Mouse (Mus musculus) intestine, embryonic 16.5 days (tissue): ENCODE measurements around the gene Gucd1. TPM values are rescaled to one million over a fixed set of nuclear protein-coding genes. Genes with fewer than 3 reads are reported as not detected.
A peak's percentile ranks its signal among the peaks of the same experiment; 100 is the strongest.
"Not testable (repeated sequence)": the region's sequence is repeated elsewhere in the genome, so short reads cannot be mapped to it uniquely, and the experiment has no call there.

Experiments used
- ATAC-seq: fragments of 200-750 bp; cut with Nextera tagmentation; 2 replicates; pipeline ENCODE4 v1.8.0; 2017; ENCODE audit warnings: moderate TSS enrichment, moderate library complexity
- H3K27ac ChIP-seq: fragments of 300-500 bp; sonication (generic); 2 replicates; pipeline ENCODE4 v1.5.1; 2014; ENCODE audit warnings: mild to moderate bottlenecking, low read length
- H3K27me3 ChIP-seq: fragments of 300-500 bp; sonication (generic); replicated peaks from 2 replicates; pipeline ENCODE4 v1.6.1; 2014; ENCODE audit warnings: low read length, control low read depth, mixed read lengths; ENCODE audit not compliant: control insufficient read depth, insufficient read depth
- H3K36me3 ChIP-seq: fragments of 300-500 bp; sonication (generic); 2 replicates; pipeline ENCODE4 v1.6.1; 2014; ENCODE audit warnings: low read length, control low read depth; ENCODE audit not compliant: control insufficient read depth, insufficient read depth
- H3K4me1 ChIP-seq: fragments of 300-500 bp; sonication (generic); 2 replicates; pipeline ENCODE4 v1.6.1; 2014; ENCODE audit warnings: low read length, control low read depth, mixed read lengths; ENCODE audit not compliant: control insufficient read depth, insufficient read depth
- H3K4me2 ChIP-seq: fragments of 300-500 bp; sonication (generic); 2 replicates; pipeline ENCODE4 v1.6.1; 2014; ENCODE audit warnings: low read depth, low read length, control low read depth
- H3K4me3 ChIP-seq: fragments of 300-500 bp; sonication (generic); 2 replicates; pipeline ENCODE4 v1.5.1; 2014; ENCODE audit warnings: mild to moderate bottlenecking, low read length
- H3K9ac ChIP-seq: fragments of 300-500 bp; sonication (generic); 2 replicates; pipeline ENCODE4 v1.6.1; 2014; ENCODE audit warnings: low read depth, low read length
- H3K9me3 ChIP-seq: fragments of 300-500 bp; sonication (generic); 2 replicates; pipeline ENCODE4 v1.6.1; 2016; ENCODE audit warnings: low read length, control low read depth; ENCODE audit not compliant: control insufficient read depth
- WGBS: fragments of 180-500 bp; shearing (Covaris S2); extraction: QIAGEN DNeasy Blood & Tissue Kit; methylation state at CpG from one replicate; pipeline ENCODE4 v1.1.7; 2014; 5-methylcytosine and 5-hydroxymethylcytosine counted together
- polyA plus RNA-seq: library from polyadenylated mRNA; unstranded; fragments of >200 nt; fragmentation: Nextera tagmentation; extraction: Ambion mirVana; gene quantifications from 2 replicates; pipeline ENCODE4 v1.2.1, GENCODE M21; 2015

The Gucd1 gene
- polyA plus RNA-seq, 1 experiment from 2014 or later: 55.5 TPM

DNA sequence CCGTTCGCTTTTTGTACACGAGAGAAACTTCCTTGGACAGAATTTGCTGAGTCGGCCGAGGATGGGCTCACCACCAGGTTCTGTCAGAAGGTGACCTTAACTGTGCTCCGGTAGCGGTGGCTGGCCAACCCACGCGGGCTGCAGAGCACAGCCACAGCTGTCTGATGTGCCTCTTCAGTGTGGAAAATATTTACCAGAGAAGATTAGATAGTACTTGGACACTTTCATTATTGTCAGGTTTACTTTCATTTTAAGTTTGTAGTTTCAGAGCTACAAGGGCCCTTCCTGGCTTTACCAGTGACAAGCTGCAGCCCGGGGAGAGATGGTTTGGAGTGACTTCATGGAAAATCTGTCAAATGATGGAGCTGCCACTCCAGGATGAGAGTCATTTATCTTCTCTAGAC lies 93.3 kb downstream of the Gucd1 start:
- no peaks in the 10 kb centered on the region for H3K36me3 ChIP-seq
- no peak overlapping the region for H3K27ac ChIP-seq
- no peak overlapping the region for H3K9ac ChIP-seq
- H3K9me3 ChIP-seq: no peaks in the 10 kb centered on the region
- H3K4me1 ChIP-seq: 0 out of 2 replicates have a peak, but pooled peaks cover 9% of the 10 kb centered on the region
- H3K4me3 ChIP-seq: no peak overlapping the region
- WGBS: 70% methylated on average over 10 of the region's 10 CpGs
- no peak overlapping the region for H3K4me2 ChIP-seq
- H3K27me3 ChIP-seq: no peaks in the 10 kb centered on the region
- ATAC-seq: no peak

DNA sequence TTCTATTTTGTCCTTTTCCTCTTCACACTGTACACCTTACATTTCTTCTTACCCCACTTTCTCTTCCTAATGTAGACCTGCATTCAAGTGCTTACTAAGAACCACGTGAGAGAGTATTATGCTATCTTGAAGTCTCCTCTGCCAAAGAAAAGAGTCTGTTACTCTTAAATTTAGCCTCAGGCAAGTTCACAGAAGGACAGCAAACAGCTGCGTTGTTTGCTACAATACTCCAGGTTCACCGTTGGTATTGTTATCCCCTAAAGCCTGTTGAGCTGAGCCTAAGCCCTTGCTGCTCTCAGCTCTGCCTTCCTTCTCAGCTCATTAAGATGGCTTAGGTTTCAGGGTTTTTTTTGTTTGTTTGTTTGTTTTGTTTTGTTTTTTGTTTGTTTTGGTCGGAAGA lies 99.0 kb downstream of the Gucd1 start:
- H3K36me3 ChIP-seq: no peaks in the 10 kb centered on the region

DNA sequence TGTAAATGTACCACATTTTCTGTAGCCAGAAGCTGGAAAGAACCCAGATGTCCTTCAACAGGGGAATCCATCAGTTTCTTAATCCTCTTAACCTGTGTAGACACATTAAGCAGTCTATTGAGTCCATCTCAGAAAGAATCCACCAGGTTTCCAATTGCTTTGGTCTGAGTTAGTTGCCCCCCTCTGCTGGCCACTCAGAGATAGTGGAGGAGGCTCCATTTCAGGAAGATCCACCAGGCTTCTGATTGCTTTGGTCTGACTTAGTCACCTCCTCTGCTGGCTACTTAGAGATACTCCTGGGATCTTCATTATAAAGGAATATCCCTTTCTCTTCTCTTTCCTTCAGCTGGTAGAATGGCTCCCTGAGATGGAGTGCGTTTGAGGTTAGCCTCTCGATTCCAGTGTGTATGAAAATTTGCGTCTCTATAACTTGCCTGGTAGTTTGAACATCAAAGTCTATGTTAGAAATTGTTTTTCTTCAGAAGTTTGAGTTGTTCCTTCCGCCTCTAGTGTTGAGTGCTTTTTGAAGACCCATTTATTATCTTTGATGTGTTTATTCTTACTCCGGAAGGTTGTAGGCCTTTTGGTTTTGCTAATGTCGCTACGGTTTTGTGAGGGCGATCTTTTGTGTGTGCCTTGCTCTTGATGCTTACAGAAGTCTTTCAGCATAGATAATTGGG lies 100.3 kb downstream of the Gucd1 start:
- WGBS: 70% methylated on average over 8 of the region's 8 CpGs
- Histone ChIP-seq H3K27ac (no peak overlapping the region), H3K27me3 (no peaks in the 10 kb centered on the region)

More for the DNA sequence above, 99.0 kb downstream of the Gucd1 start:
- H3K4me3 ChIP-seq: no peak overlapping the region
- no peak overlapping the region for H3K27ac ChIP-seq
- no peak overlapping the region for H3K9ac ChIP-seq
- WGBS: 56% methylated on average over 4 of the region's 4 CpGs
- no peak for ATAC-seq
- no peaks in the 10 kb centered on the region for H3K27me3 ChIP-seq
- H3K9me3 ChIP-seq: no peaks in the 10 kb centered on the region
- H3K4me1 ChIP-seq: no peaks in the 10 kb centered on the region
- no peak overlapping the region for H3K4me2 ChIP-seq

DNA sequence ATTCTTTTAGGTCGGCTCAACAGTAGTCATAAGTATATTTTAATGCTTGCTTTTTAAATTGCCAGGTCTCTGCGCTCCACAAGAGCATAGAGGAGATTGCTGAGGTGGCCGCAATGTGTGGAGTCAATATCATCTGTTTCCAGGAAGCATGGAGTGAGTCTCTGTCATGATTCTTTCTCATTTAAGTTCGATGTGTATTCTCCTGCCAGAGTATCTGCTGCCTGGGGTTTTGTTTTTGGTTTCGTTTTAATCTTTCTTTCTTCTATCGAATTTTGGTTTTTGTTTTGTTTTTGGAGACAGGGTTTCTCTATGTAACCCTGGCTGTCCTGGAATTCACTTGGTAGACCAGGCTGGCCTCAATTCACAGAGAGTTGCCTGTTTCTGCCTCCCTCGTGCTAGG lies 102.8 kb downstream of the Gucd1 start:
- ATAC-seq: no peak
- H3K4me2 ChIP-seq: no peak overlapping the region
- no peaks in the 10 kb centered on the region for H3K9me3 ChIP-seq
- 0 out of 2 replicates have a peak, but pooled peaks cover 4% of the 10 kb centered on the region for H3K4me1 ChIP-seq
- no peaks in the 10 kb centered on the region for H3K36me3 ChIP-seq
- H3K9ac ChIP-seq: no peak overlapping the region
- no peak overlapping the region for H3K4me3 ChIP-seq
- H3K27me3 ChIP-seq: no peaks in the 10 kb centered on the region
- WGBS: 85% methylated on average over 7 of the region's 7 CpGs
- H3K27ac ChIP-seq: no peak overlapping the region

More for the DNA sequence above, 100.3 kb downstream of the Gucd1 start:
- no peak for ATAC-seq
- H3K4me2 ChIP-seq: no peak overlapping the region
- no peaks in the 10 kb centered on the region for H3K9me3 ChIP-seq
- no peak overlapping the region for H3K4me3 ChIP-seq
- H3K9ac ChIP-seq: no peak overlapping the region
- H3K4me1 ChIP-seq: 0 out of 2 replicates have a peak, but pooled peaks cover 3% of the 10 kb centered on the region
- no peaks in the 10 kb centered on the region for H3K36me3 ChIP-seq

DNA sequence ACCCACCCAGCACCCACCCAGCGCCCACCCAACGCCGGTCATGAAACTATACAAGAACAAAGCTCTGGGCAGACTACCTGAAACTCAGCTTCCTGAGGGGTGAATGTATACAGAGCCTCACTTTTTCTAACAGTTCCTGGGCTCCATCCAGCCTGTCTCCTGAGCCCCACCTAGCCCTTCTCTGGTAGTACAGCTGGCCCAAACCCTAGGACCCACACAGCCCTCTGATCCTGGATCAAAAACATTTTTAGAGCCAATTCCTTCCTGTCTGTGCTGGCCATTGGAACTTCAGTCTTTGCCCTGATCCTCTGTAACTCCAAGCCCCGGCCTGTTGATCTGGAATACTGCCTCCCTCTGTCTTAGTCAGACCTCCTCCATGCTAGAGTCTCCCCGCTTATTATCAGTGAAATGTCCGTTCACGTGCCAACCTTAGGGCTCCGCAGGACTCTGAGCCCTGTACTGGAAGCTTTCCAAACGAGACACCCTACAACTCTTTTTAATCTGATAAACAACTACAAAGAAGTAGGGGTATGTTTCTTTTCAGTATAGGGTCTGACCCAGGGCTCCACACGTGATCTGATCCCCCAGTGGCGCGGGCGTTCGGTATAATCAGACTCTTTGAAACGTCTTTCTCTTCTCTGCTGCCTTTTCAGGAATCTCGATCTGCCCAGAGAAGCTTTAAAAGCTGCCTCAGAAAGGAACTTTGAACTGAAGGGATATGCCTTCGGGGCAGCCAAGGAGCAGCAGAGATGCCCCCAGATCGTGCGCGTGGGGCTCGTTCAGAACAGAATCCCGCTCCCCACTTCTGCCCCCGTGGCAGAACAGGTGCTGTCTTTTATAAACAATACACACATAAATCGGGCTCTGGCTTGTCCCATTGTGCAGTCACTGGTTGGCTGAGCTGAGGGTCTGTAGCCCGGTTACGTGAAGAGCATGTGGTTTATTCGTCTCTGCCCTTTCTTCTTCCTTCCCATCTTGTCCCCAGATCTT lies 105.4 kb downstream of the Gucd1 start:
- Histone ChIP-seq H3K4me2 (0 out of 2 replicates have a peak overlapping the region, but pooled peaks have one; percentile 10), H3K27ac (no peak overlapping the region), H3K4me1 (0 out of 2 replicates have a peak, but pooled peaks cover 4% of the 10 kb centered on the region), H3K9me3 (no peaks in the 10 kb centered on the region), H3K9ac (peak overlapping the region; percentile 15; the same call in 1 of the 2 replicates), H3K36me3 (no peaks in the 10 kb centered on the region), H3K27me3 (no peaks in the 10 kb centered on the region), H3K4me3 (no peak overlapping the region)
- 50% methylated on average over 27 of the region's 27 CpGs for WGBS
- ATAC-seq: peak; percentile 85

DNA sequence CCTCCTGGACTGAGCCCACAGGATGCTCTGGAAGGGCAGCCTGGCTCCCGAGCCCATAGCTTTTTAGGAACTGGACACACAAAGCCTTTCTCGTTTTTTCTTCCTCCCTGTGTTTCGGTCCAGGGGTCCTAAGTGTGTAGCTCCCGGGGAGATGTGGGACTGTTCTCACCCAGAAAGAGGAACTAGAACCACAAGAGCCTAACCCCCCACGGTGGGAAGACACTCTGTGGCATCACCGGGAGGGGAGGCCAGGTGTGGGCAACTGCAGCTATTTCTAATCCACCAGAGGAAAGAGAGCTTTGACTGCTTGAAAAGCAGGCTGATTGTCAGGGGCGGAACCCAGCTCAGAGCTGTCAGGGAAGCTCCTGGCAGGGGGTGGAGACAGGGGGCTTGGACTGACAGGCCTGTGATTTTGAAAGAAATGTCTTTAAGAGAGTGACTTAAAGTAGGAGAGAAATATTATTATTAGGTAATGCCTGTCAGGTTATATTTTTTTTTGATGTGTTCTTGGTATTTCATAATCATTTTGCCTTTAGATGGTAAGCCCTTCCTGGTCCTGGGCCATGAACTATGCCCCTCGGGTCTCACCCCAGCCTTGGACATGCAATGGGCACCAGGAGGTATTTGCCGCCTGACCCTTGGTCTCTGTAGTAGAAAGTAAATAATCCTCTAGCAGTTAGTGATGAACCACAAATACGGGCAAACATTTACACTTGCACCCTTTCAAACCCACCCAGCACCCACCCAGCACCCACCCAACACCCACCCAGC lies 106.2 kb downstream of the Gucd1 start:
- not testable (repeated sequence) for H3K27ac ChIP-seq
- ATAC-seq: peak; percentile 67

DNA sequence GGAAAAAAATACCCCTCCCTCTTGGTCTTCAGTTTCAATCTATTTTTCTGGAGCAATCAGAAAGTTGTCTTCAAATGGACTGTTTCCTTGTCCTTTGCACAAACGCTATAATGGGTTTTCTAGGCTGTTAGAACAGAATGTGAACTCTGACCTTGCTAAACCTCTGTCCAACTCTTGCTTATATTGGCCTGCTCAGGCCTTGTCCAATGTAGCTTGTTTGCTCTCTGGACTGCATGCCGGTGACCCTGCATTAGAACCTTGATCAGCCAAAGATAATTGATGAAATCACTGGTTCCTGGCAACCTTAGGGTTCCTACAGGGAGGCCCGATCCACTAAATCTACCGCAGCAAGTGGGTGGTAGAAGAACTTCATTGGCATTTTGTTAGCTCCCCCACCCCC lies 110.0 kb downstream of the Gucd1 start:
- no peaks in the 10 kb centered on the region for H3K27me3 ChIP-seq
- H3K4me3 ChIP-seq: no peak overlapping the region
- no peak for ATAC-seq
- WGBS: 70% methylated on average over 4 of the region's 4 CpGs
- no peaks in the 10 kb centered on the region for H3K36me3 ChIP-seq
- H3K27ac ChIP-seq: no peak overlapping the region
- H3K9me3 ChIP-seq: no peaks in the 10 kb centered on the region
- 0 out of 2 replicates have a peak, but pooled peaks cover 3% of the 10 kb centered on the region for H3K4me1 ChIP-seq
- H3K9ac ChIP-seq: no peak overlapping the region
- no peak overlapping the region for H3K4me2 ChIP-seq

More for the DNA sequence above, 106.2 kb downstream of the Gucd1 start:
- 51% methylated on average over 8 of the region's 10 CpGs for WGBS
- not testable (repeated sequence) for H3K9me3 ChIP-seq, H3K36me3 ChIP-seq, H3K4me3 ChIP-seq, H3K4me2 ChIP-seq, H3K4me1 ChIP-seq, H3K27me3 ChIP-seq, H3K9ac ChIP-seq

DNA sequence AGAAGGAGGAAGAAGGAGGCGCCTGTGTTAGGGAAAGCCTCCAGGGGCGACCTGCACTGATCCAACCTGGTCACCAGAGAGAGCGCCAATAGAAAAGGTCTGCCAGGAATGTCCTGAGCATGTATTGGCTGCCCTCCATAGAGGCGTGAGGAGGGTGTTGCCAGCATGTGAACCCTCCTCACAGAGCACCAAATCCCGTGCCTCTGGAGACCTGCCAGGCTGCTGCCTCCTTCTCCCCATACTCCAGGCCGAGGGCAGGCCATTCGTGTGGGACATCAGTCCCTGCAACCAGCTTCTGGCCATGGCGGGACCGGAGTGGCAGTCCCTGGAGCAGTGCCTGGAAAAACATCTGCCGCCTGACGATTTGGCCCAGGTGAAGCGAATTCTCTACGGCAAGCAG lies 111.0 kb downstream of the Gucd1 start:
- no peaks in the 10 kb centered on the region for H3K9me3 ChIP-seq
- no peak overlapping the region for H3K27ac ChIP-seq
- H3K9ac ChIP-seq: no peak overlapping the region
- 52% methylated on average over 13 of the region's 13 CpGs for WGBS
- H3K4me3 ChIP-seq: no peak overlapping the region
- H3K4me1 ChIP-seq: no peaks in the 10 kb centered on the region
- no peak overlapping the region for H3K4me2 ChIP-seq
- no peaks in the 10 kb centered on the region for H3K27me3 ChIP-seq
- no peaks in the 10 kb centered on the region for H3K36me3 ChIP-seq
- ATAC-seq: peak; percentile 53; the same call in 1 of the 2 replicates

DNA sequence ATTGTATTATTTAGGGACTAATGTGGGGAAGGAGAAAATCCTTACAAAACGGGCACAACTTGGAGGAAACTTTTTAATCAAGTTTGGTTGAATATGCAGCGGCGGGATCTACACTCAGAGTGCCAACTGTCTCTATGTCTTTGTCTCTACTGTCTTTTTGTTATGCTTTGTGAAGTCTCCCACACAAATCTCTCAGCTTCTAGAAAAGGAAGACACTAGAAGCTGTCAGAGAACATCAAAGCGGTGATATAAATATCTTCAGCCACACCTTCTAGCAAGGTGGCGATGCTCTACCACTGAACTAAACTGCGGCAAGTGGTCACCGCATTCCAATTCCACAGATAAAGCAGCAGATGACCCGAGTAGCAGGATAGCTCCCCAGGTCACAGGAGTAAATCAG lies 111.9 kb downstream of the Gucd1 start:
- Histone ChIP-seq H3K27me3 (no peaks in the 10 kb centered on the region), H3K27ac (no peak overlapping the region), H3K9ac (no peak overlapping the region), H3K36me3 (no peaks in the 10 kb centered on the region), H3K9me3 (no peaks in the 10 kb centered on the region), H3K4me1 (no peaks in the 10 kb centered on the region), H3K4me2 (no peak overlapping the region), H3K4me3 (no peak overlapping the region)
- no peak for ATAC-seq
- WGBS: 85% methylated on average over 8 of the region's 8 CpGs
